ENCODE assay signal across 14 mouse cellular contexts in the genomic region with DNA sequence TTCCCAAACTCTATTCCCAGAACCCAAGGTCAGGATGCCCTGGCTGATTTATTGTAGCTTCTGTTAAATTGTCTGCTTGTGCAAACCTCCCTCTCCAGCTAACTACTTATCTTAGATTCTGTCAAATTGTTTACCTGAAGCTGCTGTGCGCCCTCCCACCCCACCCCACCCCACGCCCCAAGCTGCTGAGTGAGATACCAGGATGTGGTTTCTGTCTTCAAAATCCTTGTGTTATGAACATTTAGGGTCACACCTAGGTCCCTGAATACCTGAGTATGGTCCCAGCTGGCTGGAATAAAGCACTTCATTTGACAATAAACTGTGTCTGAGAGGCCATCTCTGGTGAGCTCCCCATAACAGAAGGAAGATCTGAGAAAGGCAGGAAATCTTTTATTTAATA.
"Had no signal": no experiment of that assay in that cellular context is flagged by ENCODE, and none has a peak within 500 bp of the region (broad histone marks: within the 10 kb centered on the region; RNA-seq: fewer than 3 reads in every experiment).

No protein-coding gene starts in this region.

- H3K4me1 ChIP-seq: midbrain, embryonic 15.5 days had no signal

- H3K4me3 ChIP-seq: limb, embryonic 15.5 days; liver, embryonic 12.5 days; megakaryocyte, embryonic 14.5 days; midbrain, embryonic 15.5 days; neural tube, embryonic 13.5 days had no signal

- H3K27ac ChIP-seq: limb, embryonic 15.5 days; liver, embryonic 12.5 days; macrophage; midbrain, embryonic 15.5 days; neural tube, embryonic 13.5 days; stomach, postnatal 0 days had no signal

- H3K36me3 ChIP-seq: limb, embryonic 15.5 days; liver, embryonic 12.5 days; midbrain, embryonic 15.5 days; neural tube, embryonic 13.5 days had no signal

- H3K27me3 ChIP-seq: limb, embryonic 15.5 days; midbrain, embryonic 15.5 days had no signal

- DNase-seq: kidney, adult 8-10 months; kidney, postnatal 25 days; layer of hippocampus, adult 9-11 months; layer of hippocampus, postnatal 36 days; lung, embryonic 14.5 days; lung, postnatal 14 days; right cerebral cortex, postnatal 14 days had no signal
